Mouse (Mus musculus) hindbrain, embryonic 15.5 days (tissue): ENCODE measurements around the gene Sult2b1. TPM values are rescaled to one million over a fixed set of nuclear protein-coding genes. Genes with fewer than 3 reads are reported as not detected.

Experiments used
- ATAC-seq: fragments of 200-750 bp; cut with Nextera tagmentation; 2 replicates; pipeline ENCODE4 v1.8.0; 2017; ENCODE audit warnings: low read depth, moderate number of reproducible peaks, moderate TSS enrichment; ENCODE audit not compliant: low FRiP score
- H3K27ac ChIP-seq: fragments of 300-500 bp; sonication (generic); replicated peaks from 2 replicates; pipeline ENCODE4 v1.5.1; 2015; ENCODE audit warnings: mild to moderate bottlenecking, inconsistent platforms
- H3K27me3 ChIP-seq: fragments of 300-500 bp; sonication (generic); 2 replicates; pipeline ENCODE4 v1.6.1; 2015; ENCODE audit warnings: control low read depth, inconsistent platforms
- H3K36me3 ChIP-seq: fragments of 300-500 bp; sonication (generic); 2 replicates; pipeline ENCODE4 v1.6.1; 2015; ENCODE audit warnings: control low read depth, inconsistent platforms
- H3K4me1 ChIP-seq: fragments of 300-500 bp; sonication (generic); replicated peaks from 2 replicates; pipeline ENCODE4 v1.6.1; 2015; ENCODE audit warnings: control low read depth, inconsistent platforms
- H3K4me2 ChIP-seq: fragments of 300-500 bp; sonication (generic); 2 replicates; pipeline ENCODE4 v1.6.1; 2015; ENCODE audit warnings: moderate library complexity, mild to moderate bottlenecking, inconsistent platforms
- H3K4me3 ChIP-seq: fragments of 300-500 bp; sonication (generic); 2 replicates; pipeline ENCODE4 v1.5.1; 2015; ENCODE audit warnings: mild to moderate bottlenecking, inconsistent platforms
- H3K9ac ChIP-seq: fragments of 300-500 bp; sonication (generic); 2 replicates; pipeline ENCODE4 v1.6.1; 2015; ENCODE audit warnings: inconsistent platforms
- H3K9me3 ChIP-seq: fragments of 300-500 bp; sonication (generic); 2 replicates; pipeline ENCODE4 v1.6.1; 2016; ENCODE audit warnings: control low read depth, inconsistent platforms
- WGBS: fragments of 180-500 bp; shearing (Covaris S2); methylation state at CpG from one replicate; pipeline ENCODE4 v1.1.7; 2015; 5-methylcytosine and 5-hydroxymethylcytosine counted together
- polyA plus RNA-seq: library from polyadenylated mRNA; unstranded; fragments of >200 nt; fragmentation: Nextera tagmentation; extraction: Ambion mirVana; gene quantifications from 2 replicates; pipeline ENCODE4 v1.2.1, GENCODE M21; 2015

Gene Sult2b1
- polyA plus RNA-seq, 1 experiment from 2014 or later = 6.3 TPM

DNA sequence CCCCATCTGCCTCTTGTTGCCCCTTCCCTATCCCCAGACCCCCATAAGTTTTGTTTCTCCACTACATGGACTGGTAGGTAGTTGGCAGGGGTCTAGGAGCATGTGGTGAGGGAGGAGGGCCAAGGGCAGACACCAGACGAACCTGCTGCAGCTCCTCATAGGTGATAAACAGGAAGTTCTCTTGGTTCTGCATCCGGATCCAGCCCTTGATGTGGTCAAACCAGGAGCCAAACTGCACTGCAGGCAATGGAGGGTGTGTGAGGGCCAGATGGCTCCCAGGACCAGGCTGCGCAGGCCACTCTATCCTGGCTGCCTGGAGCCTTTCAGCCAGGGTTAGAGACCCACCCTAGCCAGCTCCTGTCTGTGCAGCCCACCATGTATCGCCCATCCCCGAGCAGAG is 51.0 kb downstream of the Sult2b1 start:
- no peaks in the 10 kb centered on the region for H3K36me3 ChIP-seq
- H3K4me1 ChIP-seq = peaks cover 3% of the 10 kb centered on the region; the same call in 1 of the 2 replicates
- H3K27ac ChIP-seq = no peak overlapping the region
- no peak overlapping the region for H3K9ac ChIP-seq
- H3K27me3 ChIP-seq = no peaks in the 10 kb centered on the region
- 83% methylated on average over 5 of the region's 5 CpGs for WGBS
- H3K9me3 ChIP-seq = no peaks in the 10 kb centered on the region
- no peak overlapping the region for H3K4me3 ChIP-seq
- H3K4me2 ChIP-seq = no peak overlapping the region
- ATAC-seq = no peak

- ATAC-seq = no peak
- H3K9me3 ChIP-seq = no peaks in the 10 kb centered on the region
- H3K4me1 ChIP-seq = peaks cover 3% of the 10 kb centered on the region; the same call in 1 of the 2 replicates
- H3K36me3 ChIP-seq = 0 out of 2 replicates have a peak, but pooled peaks cover 10% of the 10 kb centered on the region
- no peak overlapping the region for H3K27ac ChIP-seq
- no peak overlapping the region for H3K4me2 ChIP-seq
- WGBS = 16% methylated on average over 16 of the region's 16 CpGs
- H3K9ac ChIP-seq = no peak overlapping the region
- no peaks in the 10 kb centered on the region for H3K27me3 ChIP-seq
- H3K4me3 ChIP-seq = no peak overlapping the region
These were observed 53.6 kb downstream of the Sult2b1 start for GRCm38 (mm10) chr7:45730727-45731431.

DNA sequence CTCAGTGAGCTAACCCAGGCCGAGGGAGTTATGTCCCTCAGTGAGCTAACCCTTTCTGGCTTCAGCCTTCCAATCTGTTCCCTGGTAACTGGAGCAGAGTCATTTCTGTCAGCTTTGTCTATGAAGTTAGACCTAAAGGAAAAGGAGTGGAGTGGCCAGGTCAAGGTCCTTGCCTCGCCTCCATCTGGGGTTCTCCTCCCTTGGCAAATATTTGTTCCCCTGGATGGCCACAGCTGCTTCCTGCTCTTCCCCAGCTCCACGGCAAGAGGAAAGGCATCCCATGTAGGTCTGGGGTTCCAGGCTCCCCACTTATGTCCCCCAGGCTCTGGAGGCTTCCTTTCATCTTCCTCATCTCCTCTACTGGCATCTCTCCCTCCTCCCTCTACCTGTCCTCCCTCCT is 56.8 kb downstream of the Sult2b1 start:
- Histone ChIP-seq H3K9me3 (no peaks in the 10 kb centered on the region), H3K4me3 (no peak overlapping the region), H3K27ac (no peak overlapping the region), H3K4me1 (peaks cover 3% of the 10 kb centered on the region; the same call in 1 of the 2 replicates), H3K9ac (no peak overlapping the region), H3K27me3 (no peaks in the 10 kb centered on the region), H3K4me2 (no peak overlapping the region), H3K36me3 (peaks cover 22% of the 10 kb centered on the region; the same call in 1 of the 2 replicates)
- 86% methylated on average over 3 of the region's 3 CpGs for WGBS
- ATAC-seq = no peak

DNA sequence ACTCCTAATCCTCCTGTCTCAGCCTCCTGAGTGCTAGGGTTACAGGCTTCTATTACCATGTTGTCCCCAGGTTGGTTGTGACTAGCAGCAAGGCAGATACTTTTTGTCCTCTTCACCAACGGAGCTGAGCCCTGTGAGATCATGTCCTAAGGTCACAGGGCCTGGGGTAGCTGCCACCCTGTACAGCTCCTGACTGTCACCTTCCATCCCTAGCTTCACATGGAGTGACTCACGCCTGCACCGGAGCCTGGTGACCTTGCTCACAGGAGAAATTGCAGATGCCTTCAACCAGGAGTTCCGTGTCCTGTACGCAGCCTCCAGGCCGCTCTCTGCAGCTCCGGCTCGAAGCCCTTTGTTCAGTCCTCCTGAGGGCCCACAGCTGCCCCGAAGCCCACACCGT is 58.0 kb downstream of the Sult2b1 start:
- H3K36me3 ChIP-seq = peaks cover 22% of the 10 kb centered on the region; the same call in 1 of the 2 replicates
- no peak overlapping the region for H3K4me2 ChIP-seq
- 89% methylated on average over 10 of the region's 10 CpGs for WGBS
- no peak overlapping the region for H3K4me3 ChIP-seq
- ATAC-seq = no peak
- H3K27me3 ChIP-seq = no peaks in the 10 kb centered on the region
- H3K27ac ChIP-seq = no peak overlapping the region
- H3K9ac ChIP-seq = no peak overlapping the region
- H3K4me1 ChIP-seq = peaks cover 3% of the 10 kb centered on the region; the same call in 1 of the 2 replicates
- H3K9me3 ChIP-seq = no peaks in the 10 kb centered on the region

DNA sequence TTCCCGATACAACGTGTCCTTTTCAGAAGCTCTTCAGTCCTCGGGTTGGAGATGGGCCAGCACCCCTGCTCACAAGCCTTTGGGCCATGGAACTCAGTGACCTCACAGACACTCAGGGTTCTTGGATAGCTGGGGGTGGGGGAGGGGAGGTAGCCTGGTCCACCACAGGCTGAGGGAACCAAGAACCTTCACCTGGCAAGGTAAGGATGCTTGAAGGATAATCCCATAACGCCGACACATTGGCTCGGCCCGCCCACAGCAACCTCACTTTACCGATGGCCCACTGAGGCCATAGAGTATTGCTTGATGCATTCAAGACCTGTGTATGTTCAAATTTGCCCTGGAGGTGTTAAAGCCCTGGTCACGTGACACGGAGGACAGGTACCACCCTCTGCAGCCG is 58.8 kb downstream of the Sult2b1 start, which contains the start of gene Spaca4:
Gene Spaca4 (minus strand): TSS at position 101 of the 400 bp plus-strand sequence.
- Histone ChIP-seq H3K4me2 (no peak within 1 kb of the TSS), H3K27me3 (no peaks in the 10 kb centered on the region), H3K27ac (no peak within 1 kb of the TSS), H3K9me3 (no peaks in the 10 kb centered on the region), H3K36me3 (peaks cover 28% of the 10 kb centered on the region), H3K4me3 (no peak within 1 kb of the TSS), H3K4me1 (peaks cover under 1% of the 10 kb centered on the region; the same call in 1 of the 2 replicates), H3K9ac (no peak within 1 kb of the TSS)
- no peak for ATAC-seq
- WGBS = 93% methylated on average over 11 of the region's 11 CpGs

DNA sequence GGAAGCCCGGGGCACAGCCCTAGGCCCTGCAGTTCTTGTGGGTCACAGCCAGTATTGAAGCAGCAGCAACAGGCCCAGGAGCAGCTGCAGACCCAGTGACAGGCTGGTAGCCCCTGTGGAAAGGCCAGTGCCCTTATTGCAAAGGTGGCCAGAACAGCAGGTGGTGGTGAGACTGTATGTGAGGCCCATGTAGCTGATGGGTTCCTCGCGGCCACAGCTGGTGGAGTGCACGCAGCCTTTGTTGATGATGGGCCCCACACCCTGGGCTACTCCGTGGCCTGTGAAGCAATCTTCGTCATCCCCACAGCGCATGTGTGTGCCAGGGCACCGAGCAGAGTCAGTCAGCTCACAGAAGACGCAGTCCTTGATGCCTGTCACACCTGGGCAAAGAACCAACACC is 59.3 kb downstream of the Sult2b1 start:
- H3K9me3 ChIP-seq = no peaks in the 10 kb centered on the region
- no peak overlapping the region for H3K9ac ChIP-seq
- no peaks in the 10 kb centered on the region for H3K27me3 ChIP-seq
- no peaks in the 10 kb centered on the region for H3K4me1 ChIP-seq
- WGBS = 97% methylated on average over 9 of the region's 9 CpGs
- no peak overlapping the region for H3K4me3 ChIP-seq
- H3K36me3 ChIP-seq = peaks cover 32% of the 10 kb centered on the region
- ATAC-seq = no peak
- H3K27ac ChIP-seq = no peak overlapping the region
- no peak overlapping the region for H3K4me2 ChIP-seq

GRCm38 (mm10) chr7:45723781-45724180 is 60.7 kb downstream of the Sult2b1 start:
- H3K27ac ChIP-seq = no peak overlapping the region
- H3K4me1 ChIP-seq = peaks cover 10% of the 10 kb centered on the region
- no peaks in the 10 kb centered on the region for H3K9me3 ChIP-seq
- H3K4me2 ChIP-seq = no peak overlapping the region
- no peak overlapping the region for H3K4me3 ChIP-seq
- no peak for ATAC-seq
- 97% methylated on average over 14 of the region's 14 CpGs for WGBS
- H3K9ac ChIP-seq = no peak overlapping the region
- no peaks in the 10 kb centered on the region for H3K27me3 ChIP-seq
- peaks cover 36% of the 10 kb centered on the region for H3K36me3 ChIP-seq

- Histone ChIP-seq H3K9ac (no peak overlapping the region), H3K4me2 (no peak overlapping the region), H3K9me3 (no peaks in the 10 kb centered on the region), H3K4me1 (peaks cover 13% of the 10 kb centered on the region), H3K27me3 (no peaks in the 10 kb centered on the region), H3K27ac (no peak overlapping the region), H3K4me3 (no peak overlapping the region), H3K36me3 (peaks cover 36% of the 10 kb centered on the region)
- WGBS = 96% methylated on average over 4 of the region's 4 CpGs
- ATAC-seq = no peak
These were observed 61.2 kb downstream of the Sult2b1 start for GRCm38 (mm10) chr7:45723301-45723700.

DNA sequence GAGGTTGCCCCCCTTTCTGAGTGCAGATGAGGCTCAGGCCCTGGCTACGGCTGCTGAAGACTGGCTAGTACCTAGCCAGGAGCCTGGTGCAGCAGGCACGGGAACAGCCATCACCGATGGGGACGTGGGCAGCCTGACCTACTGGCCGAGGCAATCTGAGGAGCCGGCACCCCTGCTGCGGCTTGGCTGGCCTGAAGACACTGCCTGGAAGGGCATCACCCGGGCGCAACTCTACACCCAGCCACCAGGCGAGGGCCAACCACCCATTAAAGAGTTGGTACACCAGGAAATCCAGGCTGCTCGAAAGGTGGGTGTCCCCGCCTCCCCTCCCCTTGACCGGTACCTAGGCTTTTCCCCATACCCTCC is 62.1 kb downstream of the Sult2b1 start:
- Histone ChIP-seq H3K27ac (no peak overlapping the region), H3K4me3 (no peak overlapping the region), H3K27me3 (no peaks in the 10 kb centered on the region), H3K9ac (no peak overlapping the region), H3K4me2 (no peak overlapping the region), H3K4me1 (peaks cover 13% of the 10 kb centered on the region), H3K9me3 (no peaks in the 10 kb centered on the region), H3K36me3 (peaks cover 36% of the 10 kb centered on the region)
- ATAC-seq = no peak
- WGBS = 79% methylated on average over 13 of the region's 13 CpGs

DNA sequence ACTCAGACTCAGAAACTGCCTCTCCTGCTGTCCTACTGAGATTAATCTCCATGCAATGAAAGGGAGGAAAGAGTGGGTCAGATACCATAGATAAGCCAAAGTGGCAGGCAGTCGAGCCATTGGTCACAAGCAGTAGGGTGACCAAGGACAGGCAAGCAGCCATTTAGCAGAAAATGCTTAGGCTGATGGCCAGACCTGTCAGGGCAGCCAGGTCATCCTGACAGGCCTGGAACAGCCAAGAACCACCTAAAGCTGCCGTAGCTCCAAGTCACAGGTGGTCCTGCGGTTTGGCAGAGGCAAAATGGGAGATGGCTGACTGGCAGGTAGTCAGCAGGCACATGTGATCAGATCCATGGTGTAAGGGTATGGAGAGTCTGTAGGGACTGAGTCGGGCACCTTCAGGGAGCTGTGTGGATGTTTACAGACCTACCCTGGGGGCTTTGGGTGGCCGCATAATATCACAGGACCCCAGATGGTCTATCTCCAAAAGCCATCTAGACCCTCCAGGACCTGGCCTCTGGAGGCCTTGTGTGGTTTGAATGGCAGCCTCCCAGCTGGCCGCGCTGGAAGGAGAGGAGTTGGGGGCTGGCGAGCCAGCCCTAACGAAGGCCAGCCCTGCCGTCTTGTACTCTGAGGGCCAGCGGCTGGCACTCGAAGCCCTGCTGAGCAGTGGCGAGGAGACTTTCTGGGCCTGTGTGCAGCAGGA is 62.7 kb downstream of the Sult2b1 start:
- H3K4me3 ChIP-seq = no peak overlapping the region
- H3K4me1 ChIP-seq = peaks cover 18% of the 10 kb centered on the region
- no peak overlapping the region for H3K27ac ChIP-seq
- no peaks in the 10 kb centered on the region for H3K27me3 ChIP-seq
- no peak overlapping the region for H3K4me2 ChIP-seq
- no peak for ATAC-seq
- no peaks in the 10 kb centered on the region for H3K9me3 ChIP-seq
- WGBS = 53% methylated on average over 13 of the region's 13 CpGs
- H3K36me3 ChIP-seq = peaks cover 32% of the 10 kb centered on the region
- H3K9ac ChIP-seq = no peak overlapping the region

GRCm38 (mm10) chr7:45721234-45721571 is 63.3 kb downstream of the Sult2b1 start:
- Histone ChIP-seq H3K4me3 (no peak overlapping the region), H3K36me3 (peaks cover 26% of the 10 kb centered on the region), H3K4me2 (no peak overlapping the region), H3K27ac (no peak overlapping the region), H3K4me1 (peaks cover 24% of the 10 kb centered on the region), H3K27me3 (no peaks in the 10 kb centered on the region), H3K9ac (no peak overlapping the region), H3K9me3 (no peaks in the 10 kb centered on the region)
- 82% methylated on average over 7 of the region's 7 CpGs for WGBS
- no peak for ATAC-seq

GRCm38 (mm10) chr7:45720413-45721233 is 63.8 kb downstream of the Sult2b1 start, which contains the start of gene Fam83e:
Gene Fam83e, plus strand, starts transcription at chr7:45721212.
- WGBS = 83% methylated on average over 14 of the region's 14 CpGs
- Histone ChIP-seq H3K27me3 (no peaks in the 10 kb centered on the region), H3K4me3 (no peak within 1 kb of the TSS), H3K4me2 (no peak within 1 kb of the TSS), H3K36me3 (peaks cover 26% of the 10 kb centered on the region), H3K4me1 (peaks cover 30% of the 10 kb centered on the region), H3K27ac (no peak within 1 kb of the TSS), H3K9me3 (no peaks in the 10 kb centered on the region), H3K9ac (no peak within 1 kb of the TSS)
- no peak for ATAC-seq
